Mouse (Mus musculus): ENCODE results near the gene Pld6.

DNA sequence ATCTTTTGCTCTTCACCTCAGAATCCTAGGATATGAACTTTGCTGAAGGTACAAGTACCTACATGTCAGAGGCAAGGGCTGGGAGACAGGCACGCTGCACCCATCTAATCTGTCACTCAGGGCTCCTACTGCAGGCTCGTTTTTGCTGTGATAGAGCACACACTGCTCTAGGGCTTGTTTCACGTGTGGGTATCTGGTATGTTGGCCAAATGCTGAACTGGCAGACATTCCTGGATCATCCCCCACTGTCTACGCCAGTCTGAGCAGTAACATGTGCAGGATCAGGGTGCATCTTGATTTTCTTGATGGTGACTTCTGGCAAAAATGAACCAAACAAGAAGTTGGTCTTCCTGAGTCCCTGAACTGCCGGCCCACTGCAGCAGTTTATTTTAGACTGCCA is 10.2 kb downstream of the Pld6 start:
- no peak for TF ChIP-seq CTCF (IDR thresholded peaks at IDR 0.05)
- TF ChIP-seq POLR2A (IDR thresholded peaks at IDR 0.05; ENCODE audit: insufficient read depth, low read depth, low read length): no peak

Measured in heart, adult 2 months (tissue).